15 mouse cellular contexts compared by ENCODE assay signal in genomic region chr9:74925220-74925769, GRCm38 (mm10). TPM values are rescaled to one million over a fixed set of nuclear protein-coding genes. Genes with fewer than 3 reads are reported as not detected.
DNase-seq lines count a peak whose midpoint lies in the region; ATAC-seq and TF ChIP-seq lines count a peak whose summit lies in the region.
"Had no signal": no experiment of that assay in that cellular context is flagged by ENCODE, and none has a peak within 500 bp of the region (broad histone marks: within the 10 kb centered on the region; RNA-seq: fewer than 3 reads in every experiment).

No protein-coding gene starts in this region.

- no peak overlapping the region for H3K4me3 ChIP-seq in forebrain, embryonic 13.5 days
- H3K4me3 ChIP-seq in hindbrain, postnatal 0 days (ENCODE audit: low read length) = no peak overlapping the region
- no peak overlapping the region for H3K4me3 ChIP-seq in neural tube, embryonic 14.5 days (ENCODE audit: low read depth, low read length)
- H3K4me3 ChIP-seq: embryonic facial prominence, embryonic 15.5 days; heart, embryonic 15.5 days had no signal

- peaks cover 26% of the 10 kb centered on the region for H3K4me1 ChIP-seq in forebrain, embryonic 13.5 days
- H3K4me1 ChIP-seq in hindbrain, postnatal 0 days (ENCODE audit: insufficient read depth, low read length) = peaks cover 12% of the 10 kb centered on the region; the same call in 1 of the 2 replicates
- H3K4me1 ChIP-seq in neural tube, embryonic 14.5 days (ENCODE audit: control insufficient read depth, insufficient read depth, low read length) = no peaks in the 10 kb centered on the region

- no peaks in the 10 kb centered on the region for H3K36me3 ChIP-seq in forebrain, embryonic 13.5 days (ENCODE audit: poor library complexity, severe bottlenecking)
- no peaks in the 10 kb centered on the region for H3K36me3 ChIP-seq in hindbrain, postnatal 0 days (ENCODE audit: insufficient read depth, low read length)
- H3K36me3 ChIP-seq in neural tube, embryonic 14.5 days (ENCODE audit: control insufficient read depth, insufficient read depth, low read length) = no peaks in the 10 kb centered on the region
- H3K36me3 ChIP-seq: embryonic facial prominence, embryonic 15.5 days; heart, embryonic 15.5 days had no signal

- TF ChIP-seq CTCF in hindbrain, postnatal 0 days (IDR thresholded peaks at IDR 0.05; ENCODE audit: low read depth) = no peak

- H3K27me3 ChIP-seq in forebrain, embryonic 13.5 days = no peaks in the 10 kb centered on the region
- no peaks in the 10 kb centered on the region for H3K27me3 ChIP-seq in hindbrain, postnatal 0 days (ENCODE audit: insufficient read depth, low read length)
- H3K27me3 ChIP-seq in neural tube, embryonic 14.5 days (ENCODE audit: control insufficient read depth, insufficient read depth, low read length) = no peaks in the 10 kb centered on the region
- H3K27me3 ChIP-seq: embryonic facial prominence, embryonic 15.5 days; heart, embryonic 15.5 days had no signal

- DNase-seq in embryo, embryonic 11 days = peak; percentile 61
- DNase-seq in hindbrain, postnatal 0 days (ENCODE audit: low spot score) = peak; percentile 68
- no peak for DNase-seq in right cerebral cortex, adult 18-20 months
- no peak for DNase-seq in cerebellum, postnatal 25 days
- no peak for DNase-seq in heart, postnatal 14 days
- DNase-seq: cerebellum, adult 8-10 months; kidney, adult 18-20 months; lung, postnatal 4 days; right cerebral cortex, postnatal 4 days had no signal

- peak overlapping the region; percentile 55 for H3K27ac ChIP-seq in forebrain, embryonic 13.5 days
- H3K27ac ChIP-seq in hindbrain, postnatal 0 days = peak overlapping the region; percentile 48
- H3K27ac ChIP-seq in neural tube, embryonic 14.5 days (ENCODE audit: low read depth, low read length) = peak overlapping the region; percentile 55; the same call in 1 of the 2 replicates
- H3K27ac ChIP-seq: embryonic facial prominence, embryonic 15.5 days; heart, embryonic 15.5 days; liver, embryonic 14.5 days; stomach, postnatal 0 days had no signal

- H3K9me3 ChIP-seq in forebrain, embryonic 13.5 days (replicated peaks) = no peaks in the 10 kb centered on the region
- H3K9me3 ChIP-seq in hindbrain, postnatal 0 days (ENCODE audit: low read length) = no peaks in the 10 kb centered on the region
- H3K9me3 ChIP-seq in neural tube, embryonic 14.5 days (ENCODE audit: control insufficient read depth, low read length) = no peaks in the 10 kb centered on the region
- H3K9me3 ChIP-seq: embryonic facial prominence, embryonic 15.5 days; heart, embryonic 15.5 days had no signal

- no peak overlapping the region for H3K4me2 ChIP-seq in forebrain, embryonic 13.5 days
- peak overlapping the region; percentile 18; the same call in 1 of the 2 replicates for H3K4me2 ChIP-seq in hindbrain, postnatal 0 days (ENCODE audit: low read depth, low read length)
- no peak overlapping the region for H3K4me2 ChIP-seq in neural tube, embryonic 14.5 days (ENCODE audit: low read depth, low read length)
- H3K4me2 ChIP-seq: embryonic facial prominence, embryonic 15.5 days; heart, embryonic 15.5 days had no signal

- WGBS in forebrain, embryonic 13.5 days = 4% methylated on average over 10 of the region's 10 CpGs
- 15% methylated on average over 10 of the region's 10 CpGs for WGBS in hindbrain, postnatal 0 days
- WGBS in neural tube, embryonic 14.5 days = 20% methylated on average over 10 of the region's 10 CpGs

- ATAC-seq in forebrain, embryonic 13.5 days = peak; percentile 85
- peak; percentile 71 for ATAC-seq in hindbrain, postnatal 0 days
- ATAC-seq in neural tube, embryonic 14.5 days (ENCODE audit: low read depth) = peak; percentile 58

- H3K9ac ChIP-seq in forebrain, embryonic 13.5 days = no peak overlapping the region
- no peak overlapping the region for H3K9ac ChIP-seq in hindbrain, postnatal 0 days (replicated peaks; ENCODE audit: low read length)
- no peak overlapping the region for H3K9ac ChIP-seq in neural tube, embryonic 14.5 days (replicated peaks; ENCODE audit: low read depth, low read length)
- H3K9ac ChIP-seq: embryonic facial prominence, embryonic 15.5 days; heart, embryonic 15.5 days; liver, embryonic 14.5 days had no signal

- intact Hi-C loops in heart, postnatal 14 days (cut with DNase I) = no loop called here

RNA-seq across cellular contexts. Expression of gene Fam214a, which starts 27.4 kb away (rescaled TPM):
- polyA plus RNA-seq in forebrain, embryonic 13.5 days (2015; fragmentation: Nextera tagmentation; extraction: Ambion mirVana) = 25.7 and 28.4 TPM in 2 replicates
- total RNA-seq in hindbrain, postnatal 0 days (2014; rRNA removed) = 28.6 and 37.4 TPM in 2 replicates
- 18.6 and 19.3 TPM in 2 replicates for polyA plus RNA-seq in hindbrain, postnatal 0 days (2015; fragmentation: Nextera tagmentation; extraction: Ambion mirVana)
- polyA plus RNA-seq in neural tube, embryonic 14.5 days (2014; fragmentation: Nextera tagmentation; extraction: Ambion mirVana) = 30.8 and 31.1 TPM in 2 replicates
- 10 to 100 TPM; 26.7 to 36.3 TPM for total RNA-seq in heart, postnatal 14 days (2021)

Comparison
In these comparisons a context has a peak if more than half of its experiments do, and no peak if none do; other contexts are left out.
1. DNase-seq: peak in embryo, embryonic 11 days (single experiment) and hindbrain, postnatal 0 days (single experiment); none in right cerebral cortex, adult 18-20 months (single experiment), cerebellum, postnatal 25 days (0 of 2) and heart, postnatal 14 days (0 of 2).
2. Peak in every context shown above with its lines, with median percentiles within 50 percentile points of each other: ATAC-seq and H3K27ac ChIP-seq.